Mouse (Mus musculus) erythroblast, adult 5-6 weeks (primary cell): ENCODE results near the gene Cep126. TPM values are rescaled to one million over a fixed set of nuclear protein-coding genes. Genes with fewer than 3 reads are reported as not detected.

ENCODE experiments used
- total RNA-seq, 2 experiments: library from RNA; stranded (forward) in 1 of 2; stranded (reverse) in 1 of 2; fragments of 150-400 nt in 1 of 2; fragments of 200-764, 138-1000 nt in 1 of 2; gene quantifications; 2 replicates each; pipeline versions ENCODE4 v1.2.3 to v1.2.4; 2015 to 2017; ENCODE audit warnings: low replicate concordance in 2 of 2

Cep126 gene
- total RNA-seq, 2 experiments from 2014 or later = not detected

Other genes with a start within 250 kb of the Cep126 start
- not detected in 2 replicates for gene Yap1, start 129.7 kb downstream of the Cep126 start, total RNA-seq (2015; ENCODE audit: low replicate concordance)
- not detected in 2 replicates for gene Yap1, start 129.7 kb downstream of the Cep126 start, total RNA-seq (2017; ENCODE audit: low replicate concordance)
- gene Cfap300, start 91.5 kb downstream of the Cep126 start, total RNA-seq (2015; ENCODE audit: low replicate concordance) = not detected in 2 replicates
- gene Cfap300, start 91.5 kb downstream of the Cep126 start, total RNA-seq (2017; ENCODE audit: low replicate concordance) = 2.9 TPM in 1 of 2 replicates, not detected in the other